Mouse (Mus musculus): ENCODE results near the gene Spata17. TPM values are rescaled to one million over a fixed set of nuclear protein-coding genes. Genes with fewer than 3 reads are reported as not detected.
"Not testable (repeated sequence)": the region's sequence is repeated elsewhere in the genome, so short reads cannot be mapped to it uniquely, and the experiment has no call there.

The Spata17 gene
- total RNA-seq, 4 experiments from 2014 or later, result 0.26 to 0.46 TPM; not detected in 2

GRCm38 (mm10) chr1:187178546-187178945 is 36.7 kb downstream of the Spata17 start:
- no peak for DNase-seq (ENCODE audit: low spot score in 2 of 2)

GRCm38 (mm10) chr1:187175991-187176390 is 39.3 kb downstream of the Spata17 start:
- DNase-seq (ENCODE audit: low spot score in 2 of 2), result no peak

DNA sequence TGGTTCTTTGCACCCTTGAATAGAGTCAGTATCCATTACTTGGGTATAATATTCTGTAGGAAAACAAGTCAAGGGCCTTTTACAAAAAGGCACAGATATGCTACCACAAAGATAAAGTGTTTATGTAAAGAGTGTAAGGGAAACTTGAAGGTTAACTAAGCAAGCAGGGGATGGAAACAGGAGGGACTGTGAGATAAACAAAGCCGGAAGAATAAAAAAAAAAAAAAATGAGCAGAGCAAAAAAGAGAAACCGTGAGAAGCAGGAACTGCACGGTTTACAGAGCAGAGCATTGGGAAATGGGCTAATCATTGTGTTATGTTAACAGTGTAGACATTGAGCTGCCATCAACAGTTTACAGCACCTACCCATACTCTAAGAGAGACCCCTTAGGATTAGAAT is 44.9 kb downstream of the Spata17 start:
- DNase-seq (ENCODE audit: low spot score in 2 of 2), result no peak

- DNase-seq (ENCODE audit: low spot score in 2 of 2), result no peak
Measured at GRCm38 (mm10) chr1:187169646-187170045, 45.6 kb downstream of the Spata17 start.

DNA sequence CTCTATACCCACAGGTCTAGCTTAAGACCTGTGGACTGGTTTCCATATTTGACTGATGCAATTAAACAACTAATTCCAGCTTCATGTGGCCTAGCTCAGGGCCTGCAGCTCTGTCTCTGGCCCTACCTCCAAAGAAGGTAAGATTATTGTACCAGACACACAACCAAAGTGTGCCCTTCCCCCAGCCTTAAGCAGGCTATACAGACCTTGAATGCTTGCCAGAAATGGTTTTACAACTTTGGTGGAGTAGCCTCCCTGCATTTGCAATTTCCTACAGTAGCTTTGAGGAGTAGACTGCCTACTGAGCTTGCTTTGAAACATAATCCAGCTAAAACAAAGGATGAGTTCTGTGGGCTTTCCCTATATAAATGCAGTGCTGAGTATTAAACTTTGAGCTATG is 51.7 kb downstream of the Spata17 start:
- no peak for DNase-seq (ENCODE audit: low spot score in 2 of 2)

GRCm38 (mm10) chr1:187155658-187156057 is 59.6 kb downstream of the Spata17 start:
- no peak for DNase-seq (ENCODE audit: low spot score in 2 of 2)

GRCm38 (mm10) chr1:187153681-187154080 is 61.6 kb downstream of the Spata17 start:
- no peak for DNase-seq (ENCODE audit: low spot score in 2 of 2)

DNA sequence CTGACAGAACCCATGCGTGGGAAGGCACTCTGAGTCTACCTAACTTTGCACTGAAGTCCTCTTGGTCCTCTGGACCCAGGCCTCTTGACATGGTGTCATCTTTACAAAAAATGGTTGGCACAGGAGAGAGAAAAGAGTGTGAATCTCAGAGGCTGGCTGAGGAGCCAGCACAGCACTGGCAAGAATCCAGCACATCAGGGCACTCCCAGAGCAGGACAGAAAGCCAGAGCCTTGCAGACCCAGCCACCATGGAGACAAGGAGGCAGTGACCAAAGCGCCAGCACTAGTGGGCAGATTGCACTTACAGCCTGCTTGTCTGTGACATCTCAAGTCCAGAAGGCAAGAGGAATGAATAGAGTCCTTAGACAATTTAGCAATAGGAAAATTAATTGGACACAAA is 62.7 kb downstream of the Spata17 start:
- DNase-seq (ENCODE audit: low spot score in 2 of 2), result no peak

GRCm38 (mm10) chr1:187142984-187143383 is 72.3 kb downstream of the Spata17 start:
- DNase-seq (ENCODE audit: low spot score in 2 of 2), result no peak

- peak in 1 of 2 experiments; percentile 23 for DNase-seq (ENCODE audit: low spot score in 2 of 2)
Measured at GRCm38 (mm10) chr1:187137426-187137825, 77.8 kb downstream of the Spata17 start.

- DNase-seq (ENCODE audit: low spot score in 2 of 2), result no peak
Measured at GRCm38 (mm10) chr1:187135887-187136286, 79.4 kb downstream of the Spata17 start.

- no peak for DNase-seq (ENCODE audit: low spot score in 2 of 2)
Measured at GRCm38 (mm10) chr1:187133841-187134240, 81.4 kb downstream of the Spata17 start.

- DNase-seq (ENCODE audit: low spot score in 2 of 2), result no peak
Measured at GRCm38 (mm10) chr1:187132348-187132747, 82.9 kb downstream of the Spata17 start.

DNA sequence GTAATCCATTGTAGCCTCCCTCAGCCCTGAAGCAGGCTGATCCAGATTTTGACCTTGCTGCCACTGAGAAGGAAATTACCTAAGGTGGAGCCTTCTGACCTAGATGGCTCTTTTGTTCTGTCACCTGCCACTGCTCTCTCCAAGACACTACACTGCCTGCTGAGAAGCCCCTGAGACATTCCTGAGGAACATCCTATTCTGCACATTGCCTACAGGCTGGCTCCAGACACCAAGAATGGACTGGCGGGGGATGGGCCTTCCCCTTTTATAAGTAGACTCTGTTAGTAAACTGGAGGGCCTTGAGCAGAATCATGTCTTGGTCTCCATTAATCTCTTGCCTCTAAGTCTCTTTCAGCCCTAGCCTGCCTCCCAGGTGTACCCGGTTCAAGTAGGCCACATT is 87.7 kb downstream of the Spata17 start:
- not testable (repeated sequence) for DNase-seq (ENCODE audit: low spot score in 2 of 2)

DNA sequence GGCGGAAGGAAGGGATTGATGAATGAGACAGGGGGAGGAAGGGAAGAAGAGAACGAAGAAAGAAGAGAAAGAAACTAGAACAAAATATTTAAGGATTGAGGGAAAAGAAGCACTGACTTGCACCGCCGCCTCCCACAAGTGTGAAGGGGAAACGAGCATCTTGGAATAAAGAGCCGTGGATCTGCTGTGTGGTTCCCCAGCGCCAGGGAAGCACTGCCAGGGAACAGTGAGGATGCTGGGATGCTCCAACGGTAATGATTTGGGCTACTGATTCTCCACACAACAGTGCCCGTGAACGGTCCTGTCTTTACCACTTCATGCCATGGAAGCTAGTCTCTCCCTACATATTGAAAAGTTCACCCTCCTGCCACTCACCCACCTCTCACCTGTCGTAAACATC is 89.5 kb downstream of the Spata17 start:
- peak in 1 of 2 experiments; percentile 17 for DNase-seq (ENCODE audit: low spot score in 2 of 2)

- DNase-seq (ENCODE audit: low spot score in 2 of 2), result no peak
Measured at GRCm38 (mm10) chr1:187124967-187125366, 90.3 kb downstream of the Spata17 start.

DNA sequence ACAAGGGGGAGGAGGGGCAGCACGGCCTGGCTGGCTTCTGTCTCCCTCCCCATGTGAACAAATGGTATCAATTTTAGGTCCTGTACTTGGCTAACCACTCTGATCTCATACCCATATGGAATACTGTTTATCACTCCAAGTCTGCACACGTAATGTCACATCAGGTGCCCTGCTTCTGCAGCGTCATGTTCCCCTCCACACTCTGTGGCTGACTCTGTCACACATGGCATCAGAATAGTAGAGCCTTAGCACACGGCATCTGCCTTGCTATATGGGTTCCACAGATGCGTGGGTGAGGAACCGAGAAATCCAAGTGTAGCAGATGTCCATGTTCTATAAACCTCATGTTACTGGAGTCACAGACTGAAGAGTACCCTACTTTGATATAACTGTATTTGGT is 96.0 kb downstream of the Spata17 start:
- peak; percentile 9 to 83 for DNase-seq (ENCODE audit: low spot score in 2 of 2)

GRCm38 (mm10) chr1:187118108-187118507 is 97.2 kb downstream of the Spata17 start:
- no peak for DNase-seq (ENCODE audit: low spot score in 2 of 2)

DNA sequence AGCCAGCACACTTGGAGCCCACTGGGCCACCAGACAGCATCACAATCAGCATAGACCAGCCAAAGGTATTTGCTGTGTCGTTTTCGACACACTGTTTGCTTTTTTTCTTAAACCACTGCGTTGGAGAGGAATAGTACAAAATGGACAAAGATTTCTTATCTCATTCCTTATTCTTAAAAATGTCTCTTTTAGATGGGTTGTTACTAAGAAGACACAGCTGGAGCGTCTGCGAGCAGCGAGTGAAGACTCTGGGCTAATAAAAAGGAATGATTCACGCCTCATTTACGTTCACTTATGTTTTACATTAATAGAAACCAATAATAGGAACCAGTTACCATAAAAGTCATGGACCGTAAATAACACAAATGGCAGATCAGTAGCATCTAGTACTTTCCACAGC is 101.5 kb downstream of the Spata17 start:
- DNase-seq (ENCODE audit: low spot score in 2 of 2), result no peak

GRCm38 (mm10) chr1:187102130-187102529 is 113.1 kb downstream of the Spata17 start:
- DNase-seq (ENCODE audit: low spot score in 2 of 2), result no peak

- DNase-seq (ENCODE audit: low spot score in 2 of 2), result no peak
Measured at GRCm38 (mm10) chr1:187101202-187101601, 114.1 kb downstream of the Spata17 start.

- peak in 1 of 2 experiments; percentile 22 for DNase-seq (ENCODE audit: low spot score in 2 of 2)
Measured at GRCm38 (mm10) chr1:187100624-187101023, 114.6 kb downstream of the Spata17 start.

DNA sequence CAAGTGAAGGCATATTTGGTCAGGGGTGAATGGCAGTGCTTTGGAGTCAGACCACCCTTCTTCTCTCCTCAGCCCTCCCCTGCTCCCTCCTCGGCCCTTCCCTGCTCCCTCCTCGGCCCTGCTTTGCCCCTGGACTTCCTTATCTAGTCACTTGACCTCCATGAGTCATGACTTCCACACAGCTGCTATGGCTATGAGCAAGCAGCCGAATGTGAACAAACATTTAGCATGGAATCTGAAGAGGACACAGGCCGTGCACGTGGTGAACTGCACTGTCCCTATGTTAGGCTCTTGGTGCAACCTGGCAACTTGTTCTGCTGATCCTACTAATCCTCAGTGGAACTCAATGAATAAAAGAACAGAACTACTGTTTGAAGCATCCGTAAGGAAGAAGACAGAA is 117.0 kb downstream of the Spata17 start:
- DNase-seq (ENCODE audit: low spot score in 2 of 2), result no peak

DNA sequence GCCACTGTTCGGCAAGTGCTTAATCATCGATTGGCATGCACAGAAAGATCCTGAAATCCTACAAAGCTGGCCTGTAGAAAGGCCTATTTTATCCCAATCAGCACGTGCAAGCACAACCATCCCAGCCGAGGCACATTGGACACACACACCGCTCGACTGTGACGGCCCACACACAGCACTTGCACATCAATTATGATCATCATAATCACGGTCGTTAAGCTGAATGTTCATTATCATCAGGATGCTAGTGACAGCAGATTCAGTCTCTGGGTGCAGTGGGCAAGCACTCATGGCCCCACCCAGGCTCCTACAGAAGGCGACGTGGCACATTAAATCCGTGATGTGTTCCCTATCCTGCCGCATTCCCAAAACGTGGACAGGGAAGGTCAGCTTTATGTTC is 122.7 kb downstream of the Spata17 start:
- DNase-seq (ENCODE audit: low spot score in 2 of 2), result no peak
